Mouse (Mus musculus) kidney, adult 8-10 months (tissue): Measurements from ENCODE around the gene A930009A15Rik.
A peak's percentile ranks its signal among the peaks of the same experiment; 100 is the strongest.

Source experiments
- DNase-seq, 2 experiments: peaks; one replicate each; pipeline ENCODE4 v3.0.0; 2022

Gene A930009A15Rik

GRCm38 (mm10) chr10:115569712-115570491, at the start of gene A930009A15Rik:
Gene A930009A15Rik (plus strand): TSS chr10:115569986.
- DNase-seq = no peak

GRCm38 (mm10) chr10:115520200-115521080, 49.3 kb upstream of the A930009A15Rik start:
- DNase-seq = no peak

- DNase-seq = no peak
These were observed 48.7 kb upstream of the A930009A15Rik start for GRCm38 (mm10) chr10:115521081-115521451.

- no peak for DNase-seq
These were observed 40.9 kb upstream of the A930009A15Rik start for GRCm38 (mm10) chr10:115528892-115529291.

- no peak for DNase-seq
These were observed 40.0 kb upstream of the A930009A15Rik start for GRCm38 (mm10) chr10:115529768-115530167.

DNA sequence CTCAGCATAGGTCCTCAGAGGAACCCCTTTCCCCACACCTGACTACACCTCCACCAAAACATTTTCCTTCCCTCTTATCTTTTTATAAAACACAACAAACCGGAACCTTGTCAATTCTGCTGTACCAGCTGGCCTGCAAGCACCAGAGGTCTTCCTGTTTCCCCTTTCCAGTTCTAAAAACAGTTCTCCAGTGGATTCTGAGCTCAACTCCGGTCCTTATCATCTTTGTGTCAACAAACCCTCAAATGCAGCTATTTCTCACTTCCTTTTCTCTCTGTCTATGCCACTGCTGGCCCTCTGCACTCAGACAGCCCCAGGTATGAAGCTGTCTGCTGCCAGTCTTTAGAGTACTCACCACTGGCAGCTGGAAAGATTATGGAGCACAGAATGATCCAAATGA, 39.0 kb upstream of the A930009A15Rik start:
- DNase-seq = no peak

GRCm38 (mm10) chr10:115542917-115543316, 26.9 kb upstream of the A930009A15Rik start:
- DNase-seq = peak in 1 of 2 experiments; percentile 21

- no peak for DNase-seq
These were observed 19.5 kb upstream of the A930009A15Rik start for GRCm38 (mm10) chr10:115550253-115550652.

GRCm38 (mm10) chr10:115551069-115551468, 18.7 kb upstream of the A930009A15Rik start:
- no peak for DNase-seq

DNA sequence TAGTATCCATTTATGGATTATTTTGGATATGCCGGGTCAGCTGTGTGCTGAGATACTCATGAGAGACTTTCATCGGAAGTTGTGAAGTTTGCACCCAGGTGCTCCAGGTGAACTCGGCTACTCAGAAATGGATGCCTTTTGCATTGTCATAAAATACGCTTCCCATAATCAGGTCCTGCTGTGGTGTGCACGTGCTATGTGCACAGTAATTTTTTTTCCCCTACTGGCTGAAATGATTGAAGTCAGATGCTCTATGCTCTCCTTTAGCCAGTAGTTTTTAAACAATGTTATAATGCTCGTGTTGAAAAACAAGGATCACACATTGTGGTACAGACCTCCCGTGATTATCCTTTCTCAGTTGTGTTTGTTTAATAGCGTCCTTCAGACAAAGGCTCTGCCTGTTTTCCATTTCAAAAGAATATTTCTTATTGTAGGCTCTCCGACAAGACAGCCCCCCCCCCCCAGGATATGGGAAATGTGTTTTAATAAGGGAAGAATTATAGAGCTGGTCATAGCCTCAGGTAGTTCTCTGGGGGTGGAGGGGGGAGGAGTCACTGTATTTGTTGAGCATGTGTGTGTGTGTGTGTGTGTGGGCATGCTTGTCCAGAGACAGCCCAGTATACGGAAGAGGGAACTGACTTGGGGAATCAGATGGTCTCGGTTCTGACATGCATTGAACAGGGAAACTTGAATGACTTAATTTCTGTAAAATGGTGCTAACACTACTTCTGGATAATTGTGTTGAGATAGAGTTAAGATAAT, 16.3 kb upstream of the A930009A15Rik start:
- DNase-seq = no peak

GRCm38 (mm10) chr10:115555191-115555765, 14.5 kb upstream of the A930009A15Rik start:
- no peak for DNase-seq

- DNase-seq = no peak
These were observed 13.0 kb upstream of the A930009A15Rik start for GRCm38 (mm10) chr10:115556738-115557242.

- DNase-seq = peak; percentile 20 to 30
These were observed 8.5 kb upstream of the A930009A15Rik start for GRCm38 (mm10) chr10:115561136-115561880.

GRCm38 (mm10) chr10:115562911-115563686, 6.7 kb upstream of the A930009A15Rik start:
- DNase-seq = no peak

DNA sequence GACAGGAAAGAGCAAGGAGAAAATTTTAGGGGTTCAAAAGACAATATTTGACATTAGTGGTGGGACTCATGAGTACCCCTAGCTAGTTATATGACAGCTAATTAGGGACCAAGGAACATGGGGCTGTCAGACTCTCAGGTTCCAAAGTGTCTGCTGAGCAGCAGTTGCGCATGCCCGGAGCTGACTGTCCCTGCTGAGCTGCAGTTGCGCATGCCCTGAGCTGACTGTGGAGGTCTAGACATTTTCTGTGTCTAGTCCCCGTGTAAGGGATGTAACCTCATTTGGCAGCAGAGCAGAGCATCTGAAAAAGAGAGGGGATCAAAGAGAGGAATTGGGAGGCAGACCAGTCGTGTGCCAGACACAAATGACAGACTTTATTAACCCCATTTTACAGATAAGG, 5.8 kb upstream of the A930009A15Rik start:
- no peak for DNase-seq

DNA sequence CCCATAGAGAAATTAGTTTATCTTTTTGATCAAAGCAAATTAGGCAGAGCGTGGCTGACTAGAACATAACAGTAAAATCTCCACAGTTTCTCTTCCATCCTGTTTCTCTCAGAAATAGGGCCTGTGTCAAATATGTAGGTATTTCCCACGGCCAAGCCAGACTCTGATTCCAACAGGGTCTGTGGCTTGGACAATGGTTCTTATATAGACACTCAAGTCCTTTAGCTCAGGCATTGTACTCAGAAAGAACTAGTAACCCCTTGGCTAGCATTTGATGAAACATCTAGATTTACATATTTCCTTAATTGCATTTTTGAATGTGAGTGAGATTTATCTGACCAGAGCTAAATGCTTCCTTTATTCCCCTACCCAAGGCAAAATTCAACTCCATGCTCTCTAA, 791 bp downstream of the A930009A15Rik start:
- DNase-seq = no peak

- DNase-seq = no peak
These were observed 1.5 kb downstream of the A930009A15Rik start for GRCm38 (mm10) chr10:115571317-115571716.

- DNase-seq = no peak
These were observed 2.1 kb downstream of the A930009A15Rik start for GRCm38 (mm10) chr10:115571734-115572440.

DNA sequence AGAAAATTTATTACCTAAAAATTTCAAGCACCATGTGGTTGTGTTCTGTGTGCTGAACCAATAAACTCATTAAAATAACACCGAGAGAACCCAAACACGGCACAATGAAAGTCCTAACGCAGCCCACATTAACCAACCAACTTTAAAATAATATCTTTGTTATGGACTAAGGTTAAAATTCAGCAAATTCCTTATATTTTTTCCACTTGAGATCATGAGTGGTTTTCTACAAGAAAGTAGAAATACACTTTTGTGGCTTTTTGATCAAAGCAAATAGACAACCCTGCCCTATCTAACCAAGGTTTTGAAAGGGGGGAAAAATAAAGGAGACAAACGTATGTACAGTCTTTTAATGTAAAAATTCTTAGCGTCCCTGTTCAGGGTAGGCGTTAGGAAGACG, 9.3 kb downstream of the A930009A15Rik start:
- DNase-seq = no peak

GRCm38 (mm10) chr10:115579494-115579893, 9.7 kb downstream of the A930009A15Rik start:
- DNase-seq = no peak
